Mouse (Mus musculus) lung, postnatal 0 days (tissue): Measurements from ENCODE around the gene Ankrd65.

Source experiments
- CTCF ChIP-seq: IDR thresholded peaks from 2 replicates; pipeline ENCODE4 v1.5.1; 2016; ENCODE audit warnings: antibody characterized with exemption, mild to moderate bottlenecking
- EP300 ChIP-seq: IDR thresholded peaks from 2 replicates; pipeline ENCODE4 v1.6.1; 2016; ENCODE audit warnings: antibody characterized with exemption, mild to moderate bottlenecking, control low read depth

DNA sequence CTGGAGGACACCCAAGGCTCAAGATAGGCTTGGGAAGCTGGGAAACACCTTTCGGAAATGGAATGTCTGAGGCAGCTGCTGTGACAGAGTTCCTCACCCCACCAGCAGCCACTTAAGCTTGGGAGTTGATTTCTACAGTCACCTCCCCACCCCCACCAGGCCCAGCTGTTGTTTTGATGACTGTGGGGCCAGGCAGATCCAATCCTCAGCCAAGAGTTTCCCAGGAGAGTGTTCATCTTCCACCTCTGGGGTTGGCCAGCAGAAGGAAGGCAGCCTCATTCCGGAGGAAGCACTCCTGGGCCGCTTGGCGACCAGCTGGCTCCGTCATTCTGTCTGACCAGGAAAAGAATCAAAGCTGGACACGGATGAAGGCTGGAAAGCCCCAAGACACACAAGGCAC is 9.3 kb upstream of the Ankrd65 start:
- TF ChIP-seq EP300 (no peak), CTCF (no peak)
